14 mouse cellular contexts compared by ENCODE assay signal in genomic region chr17:5623181-5623580, GRCm38 (mm10).
DNase-seq lines count a peak whose midpoint lies in the region; ATAC-seq and TF ChIP-seq lines count a peak whose summit lies in the region.
"Had no signal": no experiment of that assay in that cellular context is flagged by ENCODE, and none has a peak within 500 bp of the region (broad histone marks: within the 10 kb centered on the region; RNA-seq: fewer than 3 reads in every experiment).

No protein-coding gene starts in this region.

- in situ Hi-C loops in ES-E14 (cut with MboI; ENCODE audit: low sequenced_read_pairs in 2 of 2, unreplicated experiment in 2 of 2) = no loop called here

- H3K4me3 ChIP-seq in heart, embryonic 11.5 days (ENCODE audit: low read depth, low read length) = no peak overlapping the region
- no peak overlapping the region for H3K4me3 ChIP-seq in ES-E14 (ENCODE audit: insufficient read depth in 1 of 2, low read depth in 1 of 2, low read length in 2 of 2, poor library complexity in 1 of 2, severe bottlenecking in 1 of 2)
- H3K4me3 ChIP-seq in hindbrain, embryonic 13.5 days = no peak overlapping the region
- no peak overlapping the region for H3K4me3 ChIP-seq in midbrain, embryonic 10.5 days
- H3K4me3 ChIP-seq: embryonic facial prominence, embryonic 13.5 days; heart, embryonic 13.5 days; limb, embryonic 12.5 days; megakaryocyte, embryonic 14.5 days; myocyte had no signal

- H3K4me2 ChIP-seq in heart, embryonic 11.5 days = no peak overlapping the region
- no peak overlapping the region for H3K4me2 ChIP-seq in hindbrain, embryonic 13.5 days
- H3K4me2 ChIP-seq: embryonic facial prominence, embryonic 13.5 days; heart, embryonic 13.5 days; limb, embryonic 12.5 days had no signal

- no peak for ATAC-seq in heart, embryonic 11.5 days (replicated peaks; ENCODE audit: insufficient number of reproducible peaks, low FRiP score, low TSS enrichment)
- ATAC-seq in hindbrain, embryonic 13.5 days (ENCODE audit: low FRiP score) = no peak

- no peaks in the 10 kb centered on the region for H3K9me3 ChIP-seq in heart, embryonic 11.5 days (replicated peaks; ENCODE audit: control insufficient read depth, low read length)
- no peaks in the 10 kb centered on the region for H3K9me3 ChIP-seq in ES-E14 (ENCODE audit: control insufficient read depth, insufficient read depth, low read depth, low read length)
- H3K9me3 ChIP-seq in hindbrain, embryonic 13.5 days = no peaks in the 10 kb centered on the region
- no peaks in the 10 kb centered on the region for H3K9me3 ChIP-seq in midbrain, embryonic 10.5 days (replicated peaks)
- H3K9me3 ChIP-seq: embryonic facial prominence, embryonic 13.5 days; heart, embryonic 13.5 days; limb, embryonic 12.5 days; megakaryocyte, embryonic 14.5 days had no signal

- H3K4me1 ChIP-seq in heart, embryonic 11.5 days (ENCODE audit: control insufficient read depth, insufficient read depth, low read length) = no peaks in the 10 kb centered on the region
- peaks cover 5 to 11% of the 10 kb centered on the region in 2 experiments for H3K4me1 ChIP-seq in ES-E14 (ENCODE audit: control insufficient read depth in 2 of 2, insufficient read depth in 2 of 2, low read length in 2 of 2, poor library complexity in 1 of 2)
- peaks cover 3% of the 10 kb centered on the region; the same call in 1 of the 2 replicates for H3K4me1 ChIP-seq in hindbrain, embryonic 13.5 days (replicated peaks)
- H3K4me1 ChIP-seq in midbrain, embryonic 10.5 days = no peaks in the 10 kb centered on the region
- H3K4me1 ChIP-seq: limb, embryonic 12.5 days had no signal

- H3K27me3 ChIP-seq in heart, embryonic 11.5 days (ENCODE audit: control insufficient read depth, insufficient read depth, low read length) = no peaks in the 10 kb centered on the region
- H3K27me3 ChIP-seq in hindbrain, embryonic 13.5 days = no peaks in the 10 kb centered on the region
- H3K27me3 ChIP-seq in midbrain, embryonic 10.5 days (ENCODE audit: low read depth, poor library complexity, severe bottlenecking) = no peaks in the 10 kb centered on the region
- H3K27me3 ChIP-seq: embryonic facial prominence, embryonic 13.5 days; heart, embryonic 13.5 days; limb, embryonic 12.5 days had no signal

- H3K9ac ChIP-seq in heart, embryonic 11.5 days (ENCODE audit: low read depth, low read length) = no peak overlapping the region
- no peak overlapping the region for H3K9ac ChIP-seq in ES-E14 (ENCODE audit: insufficient read depth, low read depth, low read length, poor library complexity, severe bottlenecking)
- no peak overlapping the region for H3K9ac ChIP-seq in hindbrain, embryonic 13.5 days
- H3K9ac ChIP-seq: embryonic facial prominence, embryonic 13.5 days; heart, embryonic 13.5 days; limb, embryonic 12.5 days had no signal

- peak; percentile 61 to 69 for DNase-seq in heart, adult 18-20 months
- peak; percentile 30 for DNase-seq in ES-E14 (ENCODE audit: low read depth, low spot score)
- DNase-seq in cerebellum, adult 9-11 months = peak; percentile 55
- peak; percentile 64 for DNase-seq in lung, postnatal 10 days
- no peak for DNase-seq in midbrain, embryonic 10.5 days (ENCODE audit: low spot score)
- no peak for DNase-seq in thymus, postnatal 10 days (ENCODE audit: low spot score in 2 of 2)
- DNase-seq: adrenal gland, adult 2 months had no signal

- H3K27ac ChIP-seq in heart, embryonic 11.5 days (ENCODE audit: low read depth, low read length) = no peak overlapping the region
- no peak overlapping the region for H3K27ac ChIP-seq in ES-E14 (ENCODE audit: insufficient read depth, low read depth, low read length, poor library complexity, severe bottlenecking)
- H3K27ac ChIP-seq in hindbrain, embryonic 13.5 days = no peak overlapping the region
- no peak overlapping the region for H3K27ac ChIP-seq in midbrain, embryonic 10.5 days (replicated peaks)
- H3K27ac ChIP-seq: embryonic facial prominence, embryonic 13.5 days; heart, embryonic 13.5 days; limb, embryonic 12.5 days had no signal

- no peaks in the 10 kb centered on the region for H3K36me3 ChIP-seq in heart, embryonic 11.5 days (ENCODE audit: control insufficient read depth, insufficient read depth, low read length)
- H3K36me3 ChIP-seq in ES-E14 (ENCODE audit: control insufficient read depth, insufficient read depth, low read length, poor library complexity, severe bottlenecking) = no peaks in the 10 kb centered on the region
- no peaks in the 10 kb centered on the region for H3K36me3 ChIP-seq in hindbrain, embryonic 13.5 days
- H3K36me3 ChIP-seq in midbrain, embryonic 10.5 days = no peaks in the 10 kb centered on the region
- H3K36me3 ChIP-seq: embryonic facial prominence, embryonic 13.5 days; heart, embryonic 13.5 days; limb, embryonic 12.5 days had no signal

TF ChIP-seq in ES-E14, 5 proteins besides CTCF, POLR2A, EP300 and RAD21:
- TF ChIP-seq CHD2 (IDR thresholded peaks at IDR 0.05; ENCODE audit: low read depth, low read length) (no peak), MAFK (IDR thresholded peaks at IDR 0.05; ENCODE audit: insufficient read depth, low read depth, low read length) (no peak), HCFC1 (IDR thresholded peaks at IDR 0.05; ENCODE audit: borderline replicate concordance, insufficient read depth, low read length) (no peak), ZNF384 (IDR thresholded peaks at IDR 0.05; ENCODE audit: low read depth, low read length) (no peak), ZC3H11A (IDR thresholded peaks at IDR 0.05; ENCODE audit: borderline replicate concordance, low read depth, low read length) (no peak)

Comparison
In these comparisons a context has a peak if more than half of its experiments do, and no peak if none do; other contexts are left out.
1. DNase-seq: peak in heart, adult 18-20 months (2 of 2), ES-E14 (single experiment), cerebellum, adult 9-11 months (single experiment) and lung, postnatal 10 days (single experiment); none in midbrain, embryonic 10.5 days (single experiment) and thymus, postnatal 10 days (0 of 2).